Mouse (Mus musculus) heart, postnatal 4 days (tissue): ENCODE data around the gene Hipk2. TPM values are rescaled to one million over a fixed set of nuclear protein-coding genes. Genes with fewer than 3 reads are reported as not detected.

Experiments
- DNase-seq: peaks from one replicate; pipeline ENCODE4 v3.0.0; 2021
- total RNA-seq, 2 experiments: library from RNA; stranded (reverse); gene quantifications; 2 replicates each; pipeline ENCODE4 v1.2.3; 2021

Hipk2 gene
- total RNA-seq, 2 experiments from 2014 or later: 73.4 to 75.5 TPM

DNA sequence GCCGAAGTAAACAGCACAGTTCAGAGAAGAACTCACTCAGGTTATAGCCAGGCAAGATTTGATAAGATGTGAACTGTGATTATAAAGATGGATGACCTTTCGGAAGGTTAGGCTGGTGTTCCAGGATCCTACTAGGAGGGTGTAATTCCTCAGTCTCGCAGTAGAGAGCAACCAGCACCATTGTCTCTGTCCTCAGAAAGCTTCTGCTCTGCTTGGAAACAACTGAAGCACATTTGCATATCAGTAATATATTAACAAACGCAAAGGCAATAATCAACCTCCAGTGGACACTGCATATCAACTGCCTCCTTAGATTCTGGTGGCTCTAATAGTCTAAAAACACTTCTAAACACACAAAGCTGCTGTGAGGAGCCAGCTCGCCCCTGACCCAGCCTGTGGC is 48.5 kb downstream of the Hipk2 start:
- DNase-seq: no peak

DNA sequence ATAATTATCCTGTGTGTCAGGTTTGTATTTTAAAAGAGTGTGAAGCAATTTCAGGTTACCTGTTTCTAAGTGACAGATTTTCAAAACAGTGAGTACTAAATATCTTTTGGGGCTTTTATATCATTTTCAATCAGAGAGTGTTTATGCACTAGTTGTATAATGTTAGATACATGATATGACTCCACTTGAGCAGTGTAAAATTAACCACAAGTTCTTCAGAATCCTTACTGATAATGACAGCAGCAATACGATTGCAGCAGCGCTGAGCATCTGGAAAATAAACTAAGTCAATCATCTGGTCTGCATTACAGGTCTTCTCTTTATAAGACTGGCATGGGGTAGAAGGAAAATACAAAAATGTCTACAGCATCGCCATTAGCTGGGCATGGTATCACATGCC is 49.1 kb downstream of the Hipk2 start:
- no peak for DNase-seq

DNA sequence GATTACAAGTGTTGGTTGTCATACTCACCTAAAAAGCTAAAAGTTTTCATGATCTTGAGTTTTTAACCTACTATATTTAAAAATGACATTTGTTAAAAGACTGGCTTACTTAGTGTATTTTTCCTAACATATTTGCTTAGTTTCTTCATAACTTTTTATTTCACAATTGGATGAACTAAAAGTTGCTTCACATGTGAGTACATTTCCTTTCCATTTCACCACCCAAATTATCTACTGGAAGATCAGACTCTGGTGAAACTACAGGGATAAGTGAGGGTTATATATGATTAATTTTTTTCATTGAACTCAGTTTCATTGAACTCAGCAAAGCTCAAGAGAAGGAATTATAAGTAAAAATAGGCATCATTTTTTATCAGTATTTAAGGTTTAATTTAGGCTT is 50.1 kb downstream of the Hipk2 start:
- no peak for DNase-seq

DNA sequence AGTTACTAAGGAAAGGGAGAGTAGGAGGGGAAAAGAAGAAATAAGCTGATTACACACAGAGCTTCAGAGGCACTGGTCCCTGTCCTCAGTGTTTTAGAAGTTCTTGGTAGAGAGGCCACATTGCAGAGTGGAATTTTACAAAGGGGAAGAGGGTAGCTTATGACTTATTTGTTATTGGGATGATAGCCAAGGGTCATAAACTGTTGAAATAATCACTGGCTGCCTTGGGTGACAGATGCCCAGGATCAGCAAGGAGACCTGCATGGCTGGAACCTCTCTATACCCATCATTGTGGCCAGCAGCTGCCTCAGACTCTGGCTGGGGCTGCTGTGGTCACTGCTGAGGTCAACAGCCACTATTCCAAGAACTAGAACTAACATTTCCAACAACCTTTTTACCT is 52.1 kb downstream of the Hipk2 start:
- DNase-seq: no peak

DNA sequence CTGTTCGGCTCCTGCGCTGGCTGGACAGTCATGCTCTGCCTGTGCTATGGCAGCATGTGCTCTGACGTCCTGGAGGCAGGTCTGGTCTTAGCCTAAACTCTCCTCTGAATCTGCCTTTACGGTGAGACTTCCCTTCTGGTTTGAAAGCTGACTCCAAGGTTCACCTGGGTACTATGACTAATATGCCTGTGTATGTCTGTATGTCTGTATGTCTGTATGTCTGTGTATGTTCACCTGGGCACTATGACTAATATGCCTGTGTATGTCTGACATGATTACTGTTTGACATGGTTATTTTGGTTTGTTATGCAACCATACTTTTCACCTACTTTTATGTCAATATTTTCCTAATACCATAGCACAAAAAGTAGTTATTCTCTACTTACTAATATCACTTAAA is 52.8 kb downstream of the Hipk2 start:
- no peak for DNase-seq

DNA sequence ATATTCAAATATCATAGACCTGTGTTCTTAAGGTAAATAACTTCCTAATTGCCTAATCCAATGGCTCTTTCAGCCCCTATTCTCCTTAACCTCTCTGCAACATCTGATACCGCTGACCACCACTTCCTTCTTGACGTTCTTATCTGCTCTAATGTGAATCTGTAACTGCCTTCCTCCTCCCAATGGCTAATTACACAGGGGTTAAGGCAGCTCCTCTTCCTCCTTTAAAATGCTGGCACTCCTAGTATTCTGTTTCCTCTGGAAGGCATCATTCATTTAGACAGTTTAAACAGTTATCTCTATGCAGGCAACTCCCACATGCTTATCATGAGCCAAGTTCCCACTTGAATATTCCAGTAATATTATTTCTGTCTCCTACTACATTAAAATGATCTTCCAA is 54.3 kb downstream of the Hipk2 start:
- no peak for DNase-seq

DNA sequence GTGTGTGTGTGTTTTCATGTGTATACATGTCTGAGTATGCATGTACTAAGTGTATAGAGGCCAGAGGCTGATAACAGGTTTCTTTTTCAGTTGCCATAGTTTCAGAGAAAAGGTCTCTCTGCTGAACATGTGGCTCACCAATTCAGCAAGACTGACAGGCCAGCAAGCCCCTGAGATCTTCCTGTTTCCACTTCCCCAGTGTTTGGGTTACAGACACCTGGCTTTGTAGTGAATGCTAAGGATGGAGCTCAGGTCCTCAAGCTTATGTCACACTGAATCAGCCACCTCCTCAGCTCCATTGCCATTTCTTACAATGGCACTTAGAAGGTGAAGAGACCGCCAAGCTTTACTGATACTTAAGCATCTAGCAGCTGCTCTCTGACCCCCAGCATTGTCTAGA is 55.1 kb downstream of the Hipk2 start:
- no peak for DNase-seq

DNA sequence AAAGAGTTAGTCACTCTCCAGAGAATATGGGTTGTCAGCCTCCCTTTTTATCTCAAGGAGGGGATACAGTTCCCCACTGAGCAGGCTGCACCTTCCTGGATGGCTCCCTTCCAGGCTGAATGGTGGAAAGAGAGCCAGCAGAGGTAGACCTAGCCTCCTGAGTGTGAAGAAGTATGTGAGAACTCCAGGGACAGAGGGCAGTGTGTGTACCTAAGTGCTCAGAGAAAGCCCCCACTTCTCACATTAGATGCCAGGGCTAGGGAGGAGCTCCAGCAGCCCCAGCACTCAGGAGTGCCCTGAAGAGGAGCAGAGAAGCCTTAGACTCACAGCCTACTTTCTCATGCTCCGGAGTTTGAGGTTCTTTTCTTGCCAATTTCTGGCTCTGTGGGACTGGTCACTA is 59.7 kb downstream of the Hipk2 start:
- DNase-seq: no peak

DNA sequence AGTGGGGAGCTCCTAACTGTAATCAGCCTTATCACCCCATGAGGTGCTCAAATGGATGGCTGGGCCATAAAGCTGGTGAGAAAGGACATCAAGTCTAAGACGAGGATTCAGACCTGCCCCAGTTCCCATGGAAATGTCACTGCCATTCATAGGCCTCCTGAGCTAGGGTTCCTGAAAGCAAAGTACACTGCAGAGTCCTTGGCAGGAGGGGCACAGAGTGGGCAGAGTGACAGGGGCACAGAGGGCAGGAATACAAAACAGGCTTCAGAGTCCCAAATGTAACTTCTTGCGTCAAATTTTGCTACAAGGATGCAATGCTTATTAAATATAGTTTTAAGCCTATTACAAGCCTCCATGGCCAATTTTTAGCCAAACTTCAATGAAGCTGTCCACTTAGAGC is 60.4 kb downstream of the Hipk2 start:
- no peak for DNase-seq

DNA sequence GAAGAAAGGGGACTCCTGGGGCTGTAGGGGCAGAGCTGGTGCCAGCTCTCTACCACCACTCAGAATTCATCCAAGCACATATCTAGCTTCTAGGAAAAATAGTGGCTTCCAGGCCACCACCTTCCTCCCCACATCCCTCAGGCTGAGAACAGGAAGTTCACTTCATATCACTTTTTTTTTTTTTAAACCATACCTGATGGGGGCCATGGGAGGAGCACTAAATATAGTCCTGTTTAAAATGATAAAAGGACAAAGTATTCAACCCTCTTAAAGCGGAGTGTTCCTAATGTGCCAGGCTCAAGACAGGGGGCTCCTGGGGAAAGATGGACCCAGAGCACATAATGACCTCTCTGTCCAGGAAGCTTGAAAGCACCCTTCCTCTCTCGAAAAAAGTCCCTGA is 61.3 kb downstream of the Hipk2 start:
- DNase-seq: no peak

DNA sequence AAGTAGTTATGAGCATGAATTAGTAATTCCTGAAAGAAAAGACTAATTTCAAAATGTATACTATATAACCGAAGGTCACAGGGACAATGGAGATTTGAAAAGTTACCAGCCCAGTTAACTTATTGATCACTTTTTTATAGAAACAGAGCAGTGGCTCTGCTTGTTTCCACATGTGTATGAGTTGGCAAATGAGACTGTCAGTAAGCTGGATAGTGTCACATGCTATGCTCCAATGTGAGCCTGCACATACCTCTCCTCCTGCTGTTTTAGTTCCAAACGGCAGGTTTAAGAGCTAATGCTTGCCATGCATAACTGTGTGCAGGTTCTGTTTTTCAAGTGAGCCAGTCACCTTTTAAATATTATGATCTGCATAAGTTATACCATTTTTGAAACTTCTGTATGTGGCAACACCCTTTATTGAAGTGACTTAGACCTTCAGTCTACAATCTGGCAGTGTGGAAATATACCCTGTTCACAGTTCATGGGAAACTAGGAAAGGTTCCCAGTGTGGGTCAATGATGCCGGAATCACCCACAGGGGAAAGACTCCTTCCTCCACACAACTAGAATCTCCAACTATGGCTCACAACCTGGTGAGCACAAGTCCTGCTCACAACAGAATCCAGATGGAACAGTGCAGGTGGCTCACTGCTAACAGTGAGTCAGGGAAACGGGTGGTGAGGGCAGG is 64.4 kb downstream of the Hipk2 start:
- DNase-seq: no peak

DNA sequence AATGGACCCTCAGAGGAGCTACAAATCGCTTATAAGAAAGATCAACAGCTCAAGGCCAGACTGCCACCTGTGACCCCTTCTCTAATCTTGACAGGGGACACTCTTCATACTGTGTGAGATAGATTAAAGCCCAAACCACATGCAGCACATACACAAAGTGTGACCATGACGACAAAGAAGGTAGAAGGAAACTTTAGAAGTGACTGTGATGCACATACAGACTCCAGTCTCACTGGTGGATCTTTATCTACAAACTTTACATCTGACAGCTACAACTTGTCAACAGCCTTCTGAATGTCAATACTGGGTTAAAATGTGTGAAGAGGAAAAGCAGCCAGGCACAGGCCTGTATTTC is 65.9 kb downstream of the Hipk2 start:
- DNase-seq: no peak

DNA sequence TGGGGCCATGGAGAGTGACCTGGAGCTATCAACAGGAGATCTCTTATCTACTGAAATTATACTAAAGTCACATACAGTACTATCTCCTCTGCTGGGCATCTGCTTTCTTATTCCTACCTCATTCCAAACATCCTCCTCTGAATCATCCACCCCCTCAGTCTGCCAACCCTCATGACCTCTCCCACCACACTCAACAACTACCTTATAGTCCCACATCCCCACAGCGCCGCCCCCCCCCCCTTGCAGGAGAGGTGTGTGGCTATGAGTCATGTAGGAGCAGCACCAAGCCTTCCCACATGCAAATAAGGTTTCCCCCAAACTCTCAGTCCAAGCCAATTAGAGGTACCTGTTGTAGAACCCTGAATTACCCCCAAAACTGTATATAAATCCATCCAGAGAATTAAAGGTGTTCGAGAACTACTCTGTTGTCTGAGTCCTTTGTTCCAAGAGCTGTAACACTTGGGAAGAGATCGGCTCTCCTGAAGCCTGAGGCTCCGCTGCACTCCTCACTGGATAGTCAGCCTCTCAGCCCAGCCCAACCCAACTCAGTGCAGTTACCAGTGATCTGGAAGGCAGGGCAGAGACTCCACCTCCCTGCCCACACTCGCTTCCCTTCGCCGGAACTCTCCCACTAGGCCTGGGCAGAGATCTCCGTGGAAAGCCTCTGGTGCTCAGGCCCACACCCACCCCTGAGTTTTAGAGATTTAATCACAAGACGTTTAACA is 66.4 kb downstream of the Hipk2 start:
- DNase-seq: peak; percentile 27

DNA sequence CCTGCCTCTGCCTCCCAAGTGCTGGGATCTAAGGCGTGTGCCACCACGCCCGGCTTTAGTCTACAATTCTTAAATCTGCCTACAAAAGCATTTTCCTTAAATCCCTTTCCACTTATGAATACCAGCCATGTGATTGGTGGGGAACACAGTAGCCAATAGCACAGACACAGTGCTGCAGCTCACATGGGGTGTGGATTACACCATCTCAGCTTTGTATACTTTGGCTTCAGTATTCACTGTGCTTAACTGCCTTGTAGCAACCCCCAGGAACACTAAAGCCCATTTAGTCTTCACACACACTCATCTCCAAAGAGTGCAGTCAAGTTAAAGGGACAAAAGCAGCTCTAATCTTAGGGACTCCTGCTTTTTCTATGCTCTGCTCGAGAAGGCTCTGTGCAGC is 67.6 kb downstream of the Hipk2 start:
- DNase-seq: no peak

DNA sequence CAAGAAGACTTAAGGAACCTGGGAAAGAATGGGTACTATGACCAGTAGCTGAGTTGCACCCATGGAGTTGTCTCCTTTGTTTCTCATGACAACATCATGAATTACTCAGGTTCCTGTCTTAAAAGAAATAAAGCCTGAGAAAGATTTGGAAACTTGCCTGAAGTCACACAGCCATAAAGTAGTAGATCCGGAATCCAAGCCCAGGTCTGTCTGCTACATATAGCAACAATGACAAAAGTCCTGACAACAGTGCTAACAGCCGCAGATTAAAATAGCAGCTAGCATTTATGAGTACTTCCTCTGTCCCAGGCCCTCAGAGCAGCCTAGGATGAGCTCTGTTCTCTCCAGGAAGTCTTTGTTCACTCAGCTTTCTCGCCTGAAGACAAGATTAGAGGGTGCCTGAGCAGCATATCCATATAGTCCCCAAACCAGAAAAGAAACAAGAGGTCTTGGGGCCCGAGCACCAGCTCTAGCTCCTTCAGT is 69.0 kb downstream of the Hipk2 start:
- peak; percentile 16 for DNase-seq

DNA sequence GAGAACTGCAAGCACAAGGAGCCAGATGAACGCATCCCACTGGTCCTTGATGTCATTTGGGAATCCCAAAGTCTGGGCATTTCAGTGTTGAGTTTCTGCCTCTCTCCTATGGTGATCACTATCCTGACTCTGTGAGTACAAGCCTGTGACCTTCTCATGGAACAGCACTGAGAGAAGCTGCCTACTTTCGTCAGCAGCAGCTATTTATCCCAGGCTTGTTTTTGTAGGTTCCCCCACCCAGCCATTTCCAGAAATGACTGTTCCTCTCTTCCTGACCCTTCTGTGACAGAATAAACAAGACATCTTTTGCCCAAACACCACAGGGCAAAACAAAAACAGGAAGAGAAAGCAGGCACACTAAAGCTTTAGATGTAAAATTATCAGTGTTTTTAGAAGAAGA is 70.4 kb downstream of the Hipk2 start:
- DNase-seq: no peak

DNA sequence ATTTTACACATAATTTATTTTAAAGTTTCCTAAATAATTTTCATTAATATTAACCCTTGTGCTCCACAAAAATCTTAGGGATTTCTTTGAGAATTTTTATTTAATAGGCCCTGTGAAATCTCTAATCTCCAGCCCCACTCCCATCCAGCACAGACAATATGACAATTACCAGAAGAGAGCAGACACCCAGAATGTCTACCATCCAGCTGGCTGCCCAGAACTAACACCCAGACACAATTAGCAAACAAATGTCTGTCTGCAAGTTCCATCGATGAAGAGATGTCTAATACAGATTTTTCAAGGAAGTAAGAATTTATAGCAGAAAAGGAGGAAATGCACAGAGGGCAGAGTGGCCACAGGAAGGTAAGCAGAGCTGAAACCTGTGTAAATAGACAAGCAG is 74.7 kb downstream of the Hipk2 start:
- no peak for DNase-seq

DNA sequence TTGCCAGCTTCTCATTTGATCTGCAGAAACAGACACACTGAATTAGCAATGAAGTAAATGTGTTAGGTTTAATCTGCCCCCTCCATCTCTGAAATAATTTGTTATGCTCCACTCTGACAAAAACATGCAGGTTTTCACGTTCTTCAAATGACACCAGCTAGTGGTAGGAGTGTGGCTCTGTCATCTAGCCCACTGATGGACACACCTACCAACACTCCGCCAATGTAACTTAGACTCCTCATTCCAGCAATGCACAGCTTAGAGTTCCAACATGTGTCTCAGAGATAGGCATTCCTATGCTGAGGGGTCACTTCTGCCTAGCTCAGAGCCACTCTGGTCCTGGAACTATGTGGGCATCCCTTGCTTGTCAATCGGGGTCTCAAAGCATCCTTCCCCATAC is 78.4 kb downstream of the Hipk2 start:
- DNase-seq: no peak

DNA sequence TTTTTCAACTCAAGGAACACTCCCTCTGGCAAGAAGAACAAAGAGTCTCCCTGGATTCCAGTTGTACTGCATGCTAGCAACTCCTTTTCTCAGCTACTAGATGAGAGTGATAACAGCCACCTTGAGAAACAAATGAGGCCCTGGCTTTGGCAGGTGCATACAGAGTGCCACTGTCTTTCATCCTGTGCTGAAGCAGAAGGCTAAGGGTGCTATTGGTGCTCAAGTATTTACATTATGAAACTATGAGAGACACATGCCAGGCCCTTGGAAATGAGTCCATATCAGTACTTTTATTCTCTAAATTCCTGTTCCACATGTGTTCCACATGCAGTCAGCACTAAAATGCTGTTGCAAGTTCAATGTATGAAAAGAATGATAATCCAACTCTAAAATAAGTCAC is 79.0 kb downstream of the Hipk2 start:
- no peak for DNase-seq

DNA sequence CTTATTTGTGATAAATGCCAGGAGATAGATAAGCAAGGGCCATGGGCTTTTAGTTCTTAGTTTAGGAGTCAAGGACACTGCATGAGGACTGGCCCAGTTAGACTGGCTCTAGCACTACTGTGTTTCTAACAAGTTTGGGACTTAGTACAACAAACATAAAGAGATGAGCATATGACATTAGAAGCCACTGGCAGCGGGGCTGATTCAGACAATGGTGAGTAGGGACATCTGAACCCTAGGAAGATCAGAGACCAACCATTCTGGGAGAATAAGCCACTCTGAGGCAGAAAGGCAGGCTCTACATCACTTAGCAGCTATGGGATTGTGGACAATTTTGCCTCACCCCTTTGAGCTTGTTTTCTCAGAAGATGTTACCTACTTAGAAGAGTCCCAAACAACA is 79.6 kb downstream of the Hipk2 start:
- no peak for DNase-seq

DNA sequence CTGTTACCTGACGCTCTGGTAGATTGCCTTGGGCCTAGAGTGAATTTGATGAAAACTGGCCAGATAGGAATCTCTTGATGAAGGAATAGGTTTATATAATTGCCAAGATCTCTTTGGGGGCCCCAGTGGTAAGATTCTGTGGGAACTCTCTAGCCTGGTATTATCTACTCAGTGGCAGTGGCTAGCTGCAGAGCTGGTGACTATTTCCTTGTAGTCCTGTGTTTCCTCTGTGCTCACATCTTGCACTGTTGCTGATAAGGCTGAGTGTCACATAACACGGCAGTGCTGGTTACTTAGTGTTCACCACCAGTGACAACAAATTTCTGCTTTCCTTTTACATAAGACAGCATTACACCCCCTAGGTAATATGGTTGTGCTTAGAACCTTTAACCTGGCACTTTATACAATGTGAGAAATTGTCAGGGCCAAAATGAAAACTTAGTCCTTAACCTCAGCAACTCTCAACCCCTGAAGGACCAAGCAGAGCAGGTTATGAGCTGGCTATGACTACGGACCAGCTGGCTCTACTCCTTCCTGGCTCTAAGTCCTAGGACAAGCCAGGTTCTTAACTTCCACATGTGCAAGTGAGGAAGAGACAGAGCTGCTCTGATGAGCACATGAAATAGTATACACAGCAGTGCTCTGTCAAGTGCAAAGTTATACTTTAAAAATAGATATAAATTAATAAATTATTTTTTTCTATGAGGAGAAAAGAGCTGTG is 80.7 kb downstream of the Hipk2 start:
- no peak for DNase-seq

DNA sequence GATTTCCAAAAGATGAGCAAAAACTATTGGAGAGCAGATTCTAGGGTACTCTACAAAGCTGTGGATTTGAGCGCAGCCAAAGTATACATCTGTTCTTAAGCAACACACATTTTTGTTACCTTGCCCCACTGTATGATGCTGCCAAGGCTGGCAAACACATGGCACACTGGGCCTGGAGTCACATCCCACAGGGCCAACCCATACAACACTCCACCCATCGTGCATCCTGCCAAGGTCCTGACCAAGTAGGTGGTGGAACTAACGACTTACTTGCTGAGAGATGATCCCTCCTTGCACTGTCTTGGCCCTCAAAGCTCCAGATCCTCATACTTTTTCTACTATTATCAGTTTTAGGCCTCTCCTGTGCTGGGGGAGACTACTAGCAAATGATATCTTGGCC is 83.0 kb downstream of the Hipk2 start:
- no peak for DNase-seq

DNA sequence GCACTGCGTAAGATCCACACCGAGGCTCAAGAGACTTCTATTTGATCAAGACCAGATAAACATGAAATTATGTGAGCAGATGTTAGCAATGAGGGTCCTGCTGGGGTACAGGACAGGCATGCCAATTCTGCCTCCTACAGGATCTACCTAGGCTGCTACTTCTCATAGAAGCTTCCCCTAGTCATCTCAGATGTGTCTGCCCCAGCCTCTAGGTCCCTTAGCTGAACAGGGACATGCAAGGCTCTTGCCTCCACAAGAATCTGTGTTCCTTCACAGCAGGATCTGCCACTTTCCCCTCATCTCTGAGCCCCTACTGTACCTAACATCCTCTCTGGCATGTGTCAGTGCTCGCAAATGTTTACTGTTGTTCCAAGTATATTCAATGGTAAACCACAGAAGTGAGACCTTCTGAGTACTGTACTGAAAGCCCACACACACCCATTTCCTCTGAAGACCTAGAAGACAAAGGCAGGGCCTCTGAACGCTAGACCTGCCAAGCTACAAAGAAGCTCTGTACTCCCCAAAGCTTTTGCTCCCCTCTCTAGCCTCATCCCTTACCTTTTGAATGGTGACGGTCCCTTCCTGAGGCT is 86.6 kb downstream of the Hipk2 start:
- DNase-seq: no peak
